Mouse (Mus musculus) kidney, adult 2 months (tissue): ENCODE measurements around the gene Hspb9.

Experiments
- CTCF ChIP-seq: fragments of 200-500 bp; conservative IDR thresholded peaks from 2 replicates; pipeline ENCODE4 v1.5.1; 2011; ENCODE audit warnings: low read depth, mild to moderate bottlenecking, control low read depth, low read length, moderate library complexity, mixed read lengths; ENCODE audit not compliant: insufficient read depth, insufficient read length
- POLR2A ChIP-seq: fragments of 200-500 bp; IDR thresholded peaks from one replicate; pipeline ENCODE4 v1.6.1; 2011; ENCODE audit warnings: low read depth, low read length, control low read depth

DNA sequence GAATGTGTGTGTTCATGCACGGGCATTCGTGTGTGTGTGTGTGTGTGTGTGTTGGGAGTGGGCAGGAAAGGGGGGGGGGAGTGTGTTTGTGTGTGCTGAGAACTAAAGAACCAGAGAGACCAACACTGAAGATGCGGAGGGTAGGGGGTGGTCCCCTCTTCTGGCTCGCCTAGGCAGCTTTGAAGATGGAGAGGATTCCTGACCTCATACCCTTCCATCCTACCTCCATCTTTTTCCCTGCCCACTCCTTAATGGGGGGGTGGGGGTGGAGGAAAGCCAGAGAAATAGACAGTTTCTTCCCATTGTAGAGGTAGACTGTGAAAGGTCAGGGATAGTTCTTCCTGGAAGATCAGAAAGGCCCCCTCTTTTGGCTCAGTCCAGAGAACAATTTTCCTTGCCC lies 476 bp upstream of the Hspb9 start:
- TF ChIP-seq CTCF (no peak), POLR2A (no peak)
